ENCODE assay signal across 13 mouse cellular contexts in genomic region chr9:35203536-35203935, GRCm38 (mm10).
"Had no signal": no experiment of that assay in that cellular context is flagged by ENCODE, and none has a peak within 500 bp of the region (broad histone marks: within the 10 kb centered on the region; RNA-seq: fewer than 3 reads in every experiment).

No protein-coding gene starts in this region.

- ATAC-seq: intestine, embryonic 16.5 days; midbrain, embryonic 13.5 days had no signal

- H3K4me2 ChIP-seq: kidney, embryonic 15.5 days; limb, embryonic 13.5 days; liver, embryonic 15.5 days; midbrain, embryonic 13.5 days; neural tube, embryonic 15.5 days had no signal

- H3K9me3 ChIP-seq: kidney, embryonic 15.5 days; limb, embryonic 13.5 days; liver, embryonic 15.5 days; midbrain, embryonic 13.5 days; neural tube, embryonic 15.5 days had no signal

- H3K27me3 ChIP-seq: kidney, embryonic 15.5 days; limb, embryonic 13.5 days; liver, embryonic 15.5 days; midbrain, embryonic 13.5 days; neural tube, embryonic 15.5 days had no signal

- H3K27ac ChIP-seq: kidney, embryonic 15.5 days; limb, embryonic 13.5 days; liver, embryonic 15.5 days; midbrain, embryonic 13.5 days; neural tube, embryonic 15.5 days had no signal

- DNase-seq: kidney, adult 2 months; kidney, postnatal 14 days; left cerebral cortex, postnatal 4 days; right cerebral cortex, adult 18-20 months; right cerebral cortex, postnatal 25 days; thymus, postnatal 36 days had no signal

- H3K9ac ChIP-seq: kidney, embryonic 15.5 days; limb, embryonic 13.5 days; liver, embryonic 15.5 days; midbrain, embryonic 13.5 days; neural tube, embryonic 15.5 days had no signal

- H3K4me3 ChIP-seq: kidney, embryonic 15.5 days; limb, embryonic 13.5 days; liver, embryonic 15.5 days; midbrain, embryonic 13.5 days; myocyte; neural tube, embryonic 15.5 days had no signal
